Mouse (Mus musculus): ENCODE data around the gene Ccser2.
"Not testable (repeated sequence)": the region's sequence is repeated elsewhere in the genome, so short reads cannot be mapped to it uniquely, and the experiment has no call there.

The Ccser2 gene

DNA sequence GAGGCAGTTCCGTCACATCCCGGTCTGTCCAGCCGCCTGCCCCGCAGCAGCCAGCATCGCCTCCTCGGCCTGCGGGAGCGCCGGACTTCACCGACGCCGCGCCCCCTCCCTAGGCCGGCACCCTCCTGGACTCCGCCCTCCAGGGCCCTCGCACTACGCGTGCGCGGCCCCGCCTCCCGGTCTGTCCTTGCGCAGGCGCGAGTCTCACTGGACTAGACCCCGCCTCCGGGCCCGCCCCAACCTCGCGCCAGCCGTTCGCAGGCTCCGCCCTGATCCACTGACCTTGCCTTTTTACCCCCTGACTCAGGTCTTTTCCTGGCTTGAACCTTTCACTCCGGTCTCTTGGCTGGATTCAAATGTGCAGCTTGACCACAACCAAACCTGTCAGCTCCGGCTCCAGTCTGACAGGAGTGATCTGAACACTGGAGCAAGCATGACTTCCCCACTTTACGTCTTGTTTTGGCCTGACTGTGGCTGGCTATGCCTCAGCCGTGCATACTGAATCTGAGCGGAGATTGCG, at the start of gene Ccser2:
Gene Ccser2 (minus strand): TSS at position 150 of the 520 bp plus-strand sequence.
- peak; percentile 98 for DNase-seq

DNA sequence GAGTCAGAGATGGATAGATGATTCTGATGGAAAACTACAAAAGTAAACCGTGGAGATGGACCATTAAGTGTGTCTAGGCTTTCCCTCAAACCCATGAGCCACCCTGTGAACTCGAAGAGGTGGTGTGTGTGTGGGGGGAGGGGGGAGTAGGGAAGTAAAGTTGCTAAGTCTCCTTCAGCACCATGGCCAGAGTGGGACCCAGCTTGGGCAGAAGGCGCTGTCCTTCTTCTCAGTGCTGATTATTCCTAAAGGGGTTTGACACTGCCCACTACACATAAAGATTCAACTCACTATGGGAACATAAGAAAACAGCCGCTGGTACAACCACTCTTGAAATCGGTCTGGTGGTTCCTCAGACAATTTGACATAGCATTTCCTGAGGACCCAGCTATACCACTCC, 47.3 kb upstream of the Ccser2 start:
- peak; percentile 73 for DNase-seq

GRCm38 (mm10) chr14:37013644-37014043, 45.1 kb upstream of the Ccser2 start:
- no peak for DNase-seq

DNA sequence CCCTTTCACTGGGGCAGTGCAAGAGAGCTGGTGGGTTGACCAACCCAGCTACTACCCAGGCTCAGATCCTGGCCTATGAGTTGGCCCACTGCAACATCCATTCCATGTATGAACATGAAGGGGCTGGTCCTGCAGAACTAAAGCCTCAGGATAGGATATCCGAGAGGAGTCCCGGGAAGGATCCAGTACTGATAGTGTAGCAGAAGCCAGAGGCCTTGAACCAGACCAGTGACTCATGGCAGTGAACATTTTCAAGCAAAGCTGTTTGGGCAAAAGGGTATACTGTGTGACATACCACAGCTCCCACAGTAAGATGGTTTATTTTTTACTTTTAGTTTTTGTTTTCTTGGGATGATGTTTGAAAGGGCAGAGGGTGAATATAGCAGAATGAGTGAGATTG, 41.1 kb upstream of the Ccser2 start:
- no peak for DNase-seq

DNA sequence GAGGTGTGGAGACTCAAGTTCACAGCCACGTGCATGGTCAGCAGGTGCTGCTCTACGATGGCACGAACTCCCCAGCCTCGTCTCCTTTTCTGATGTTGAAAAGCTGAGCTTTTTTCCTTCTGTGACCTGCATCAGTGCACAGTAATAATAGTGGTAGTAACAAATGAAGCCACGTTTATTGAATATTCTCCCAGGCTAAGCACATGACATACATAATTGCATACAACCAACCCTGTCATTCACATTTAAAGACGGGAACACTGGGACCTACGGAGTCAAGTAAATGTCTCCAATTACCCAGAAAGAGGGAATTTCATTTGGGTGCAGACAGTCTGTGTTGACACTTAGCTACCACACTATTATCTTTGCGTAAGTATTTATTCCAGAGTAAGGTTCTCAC, 37.9 kb upstream of the Ccser2 start:
- no peak for DNase-seq

- no peak for DNase-seq
Measured at GRCm38 (mm10) chr14:37005865-37006264, 37.3 kb upstream of the Ccser2 start.

GRCm38 (mm10) chr14:37003431-37004095, 35.0 kb upstream of the Ccser2 start:
- no peak for DNase-seq

DNA sequence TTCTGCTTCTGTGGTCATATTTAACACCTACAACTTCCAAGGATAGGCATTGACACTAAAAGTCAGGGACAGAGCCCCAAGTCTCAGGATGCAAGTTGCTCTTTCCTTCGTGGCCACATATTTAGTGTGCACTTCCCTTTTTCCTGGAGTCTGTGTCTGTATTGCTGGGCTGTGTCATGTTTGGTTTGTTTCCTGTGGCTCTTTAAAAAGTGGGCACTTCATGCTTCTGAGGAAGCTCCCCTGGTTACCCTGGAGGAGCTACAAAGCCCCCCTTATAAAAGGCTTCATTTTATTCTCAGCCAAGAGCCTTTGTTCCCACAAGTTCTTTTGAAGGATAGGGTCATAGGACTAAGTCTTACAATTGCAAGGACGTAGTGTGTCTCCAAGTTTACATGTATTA, 34.3 kb upstream of the Ccser2 start:
- DNase-seq = no peak

DNA sequence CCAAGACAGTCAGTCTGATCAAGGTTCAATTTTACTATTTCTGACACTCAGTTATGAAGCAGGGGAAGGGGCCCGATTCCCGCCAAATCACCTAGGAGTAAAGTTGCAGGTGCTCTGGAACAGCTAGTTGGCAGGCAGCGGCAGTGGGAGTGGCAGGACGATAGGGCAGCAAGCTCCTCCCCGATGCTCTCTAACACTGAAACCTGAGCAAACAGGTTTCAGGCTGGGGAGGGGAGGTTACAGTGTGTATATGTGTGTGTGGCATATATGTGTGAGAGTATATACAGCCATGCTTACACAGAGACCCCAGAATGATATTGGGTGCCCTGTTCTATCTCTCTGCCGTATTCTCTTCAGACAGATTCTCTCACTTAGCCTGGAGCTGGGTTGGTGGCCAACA, 32.2 kb upstream of the Ccser2 start:
- not testable (repeated sequence) for DNase-seq

DNA sequence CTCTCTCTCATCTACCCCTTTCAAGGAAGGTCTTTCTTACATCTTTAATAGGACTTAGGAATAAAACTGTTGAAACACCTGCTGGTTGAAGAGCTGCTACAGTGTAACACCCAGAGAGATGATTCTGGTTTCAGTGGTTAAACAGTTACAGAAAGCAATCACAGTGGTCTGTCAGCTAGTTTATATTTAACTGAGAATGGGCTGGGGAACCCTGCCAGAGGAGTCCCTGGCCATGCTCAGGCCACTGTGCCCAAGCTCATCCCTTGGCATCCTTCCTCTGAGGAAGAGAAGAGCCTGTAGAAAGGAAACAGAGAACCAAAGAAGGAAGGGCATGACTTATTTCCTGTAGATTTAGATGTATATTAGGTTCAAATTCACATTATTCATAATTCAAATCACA, 21.2 kb upstream of the Ccser2 start:
- no peak for DNase-seq

GRCm38 (mm10) chr14:36985693-36986092, 17.1 kb upstream of the Ccser2 start:
- DNase-seq = no peak

- no peak for DNase-seq
Measured at GRCm38 (mm10) chr14:36975019-36975418, 6.4 kb upstream of the Ccser2 start.

DNA sequence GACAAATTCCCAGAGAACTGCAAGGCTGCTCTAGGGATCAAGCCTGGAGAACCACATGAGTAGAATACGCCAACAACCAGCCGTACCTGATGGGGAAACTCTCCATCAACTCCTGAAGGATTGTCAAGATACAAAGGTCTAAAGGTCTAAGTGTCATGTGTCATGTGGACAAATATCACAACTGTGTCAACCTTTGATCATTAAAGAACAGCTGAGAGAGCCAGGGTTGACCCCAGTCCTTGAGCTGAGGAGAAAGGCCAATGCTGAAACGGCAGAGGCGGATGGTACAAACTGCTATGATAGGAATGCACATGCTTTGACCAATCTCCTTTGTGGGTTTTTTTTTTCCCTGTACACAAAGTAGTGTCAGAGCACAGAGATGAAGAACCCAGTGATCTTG, 2.6 kb upstream of the Ccser2 start:
- DNase-seq = no peak

- DNase-seq = no peak
Measured at GRCm38 (mm10) chr14:36969861-36970420, 1.4 kb upstream of the Ccser2 start.

- peak; percentile 63 for DNase-seq
Measured at GRCm38 (mm10) chr14:36968076-36968627, 425 bp downstream of the Ccser2 start.

GRCm38 (mm10) chr14:36965421-36965820, 3.2 kb downstream of the Ccser2 start:
- peak; percentile 34 for DNase-seq

DNA sequence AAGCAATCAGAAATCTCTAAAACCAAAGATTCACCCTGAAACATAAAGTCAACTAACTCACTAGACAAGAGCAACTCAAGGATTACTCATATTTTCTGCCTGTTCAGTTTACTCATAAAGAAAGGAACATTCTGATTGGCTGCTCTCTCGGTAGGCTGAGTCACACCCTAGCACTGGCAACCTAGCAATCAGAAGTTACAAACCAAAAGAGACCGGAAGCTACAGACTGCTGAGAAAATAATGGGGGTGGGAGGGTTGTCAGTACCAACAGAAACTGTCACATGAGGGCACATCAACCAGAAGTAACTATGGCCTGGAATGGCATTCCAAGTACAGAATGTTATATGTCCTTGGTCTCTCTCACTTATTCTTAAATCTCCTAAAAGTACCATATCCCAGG, 6.1 kb downstream of the Ccser2 start:
- DNase-seq = no peak

- DNase-seq = no peak
Measured at GRCm38 (mm10) chr14:36957719-36958118, 10.9 kb downstream of the Ccser2 start.

DNA sequence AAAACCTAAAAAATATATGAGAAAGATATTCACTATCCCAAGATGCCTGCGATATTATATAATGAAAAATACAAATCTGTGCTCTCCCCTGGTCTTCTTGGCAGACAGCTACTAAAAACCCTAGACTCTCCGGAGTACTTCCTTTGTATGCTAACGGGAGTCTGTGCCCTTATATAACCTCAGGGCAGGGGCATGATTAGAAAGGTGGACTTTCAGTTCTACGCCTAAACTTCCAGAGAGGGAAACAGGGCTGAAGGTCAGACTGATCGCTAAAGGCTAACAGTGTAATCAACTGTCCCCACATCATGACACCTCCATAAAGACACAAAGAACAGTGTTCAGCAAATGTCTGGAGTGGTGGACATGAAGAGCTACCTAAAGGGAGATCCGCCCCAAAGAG, 11.3 kb downstream of the Ccser2 start:
- no peak for DNase-seq

- no peak for DNase-seq
Measured at GRCm38 (mm10) chr14:36956717-36957116, 11.9 kb downstream of the Ccser2 start.

DNA sequence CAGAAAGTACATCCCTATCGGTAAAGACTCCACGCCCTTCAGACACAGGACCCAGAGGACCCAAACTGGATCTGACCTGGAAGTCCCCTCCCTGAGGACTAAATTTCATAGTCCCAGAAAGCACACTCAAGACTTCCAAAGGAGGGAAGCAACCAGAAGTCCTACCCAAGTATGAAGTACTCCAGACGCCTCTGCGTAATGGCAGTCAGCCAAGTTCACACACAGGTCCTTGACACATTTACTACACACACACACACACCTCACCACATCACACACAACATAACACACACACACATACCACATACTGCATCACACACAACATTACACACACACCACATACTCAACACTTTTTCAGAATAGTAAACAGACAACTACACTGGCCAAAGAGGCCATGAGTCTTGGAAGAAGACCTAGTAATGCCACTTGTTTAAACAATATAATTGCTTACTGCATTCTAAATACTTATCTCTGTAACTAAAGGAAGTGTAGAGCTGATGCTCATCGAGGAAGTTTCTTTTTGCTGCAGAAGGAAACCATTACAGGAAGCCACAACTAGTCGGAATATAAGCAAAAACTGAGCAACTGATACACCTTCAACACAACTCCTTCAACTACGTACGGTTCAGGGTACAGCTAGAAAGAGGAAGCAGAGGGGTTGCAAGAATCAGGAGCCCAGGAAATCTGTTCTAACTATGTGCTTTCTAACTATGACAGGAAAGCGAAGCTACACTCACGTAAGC, 15.7 kb downstream of the Ccser2 start:
- DNase-seq = no peak

- peak; percentile 55 for DNase-seq
Measured at GRCm38 (mm10) chr14:36952142-36952541, 16.4 kb downstream of the Ccser2 start.

DNA sequence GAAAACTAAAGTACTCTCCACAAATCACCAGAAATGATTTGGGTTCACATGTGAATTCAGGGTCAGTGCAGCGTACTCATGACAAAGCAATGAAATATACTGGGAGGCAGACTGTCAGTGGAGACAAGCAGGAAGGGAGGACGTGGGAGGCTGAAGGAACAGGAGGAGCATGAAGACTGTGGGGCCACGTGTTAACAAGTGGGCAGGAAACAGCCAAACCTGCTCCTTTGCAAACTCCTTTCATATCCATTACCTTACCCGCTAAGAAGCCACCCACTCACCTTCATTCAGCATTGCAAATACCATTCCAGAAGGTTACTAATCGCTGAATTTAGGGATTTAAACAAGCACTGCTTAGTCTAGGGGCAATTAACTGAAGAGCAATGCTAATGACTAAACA, 25.9 kb downstream of the Ccser2 start:
- DNase-seq = no peak

- no peak for DNase-seq
Measured at GRCm38 (mm10) chr14:36937941-36938340, 30.6 kb downstream of the Ccser2 start.

Measured in embryo, embryonic 11 days (tissue).